Mouse (Mus musculus): ENCODE measurements at regions not wholly inside any gene's neighbourhood (a gene's known extent, or its start where the extent isn't known, plus 50 kb on each side); places are given as distances from the start of the nearest gene placed in this dataset.

- Histone ChIP-seq H3K9ac (ENCODE audit: insufficient read depth, low read depth, low read length, poor library complexity, severe bottlenecking) (no peak overlapping the region), H3K4me1 (ENCODE audit: control insufficient read depth in 2 of 2, insufficient read depth in 2 of 2, low read length in 2 of 2, poor library complexity in 1 of 2) (peaks cover 2 to 8% of the 10 kb centered on the region in 2 experiments; a peak in 2 of 4 replicates), H3K9me3 (ENCODE audit: control insufficient read depth, insufficient read depth, low read depth, low read length) (no peaks in the 10 kb centered on the region), H3K4me3 (ENCODE audit: insufficient read depth in 1 of 2, low read depth in 1 of 2, low read length in 2 of 2, poor library complexity in 1 of 2, severe bottlenecking in 1 of 2) (no peak overlapping the region), H3K27ac (ENCODE audit: insufficient read depth, low read depth, low read length, poor library complexity, severe bottlenecking) (no peak overlapping the region), H3K36me3 (ENCODE audit: control insufficient read depth, insufficient read depth, low read length, poor library complexity, severe bottlenecking) (no peaks in the 10 kb centered on the region)
- in situ Hi-C loops (cut with MboI; ENCODE audit: low sequenced_read_pairs in 2 of 2, unreplicated experiment in 2 of 2) = no loop called here
- TF ChIP-seq ZC3H11A (IDR thresholded peaks at IDR 0.05; ENCODE audit: borderline replicate concordance, low read depth, low read length) = no peak
- TF ChIP-seq HCFC1 (IDR thresholded peaks at IDR 0.05; ENCODE audit: borderline replicate concordance, insufficient read depth, low read length) = no peak
- no peak for TF ChIP-seq ZNF384 (IDR thresholded peaks at IDR 0.05; ENCODE audit: low read depth, low read length)
- TF ChIP-seq MAFK (IDR thresholded peaks at IDR 0.05; ENCODE audit: insufficient read depth, low read depth, low read length) = no peak
- no peak for TF ChIP-seq CHD2 (IDR thresholded peaks at IDR 0.05; ENCODE audit: low read depth, low read length)
- no peak for DNase-seq (ENCODE audit: low read depth, low spot score)
Observed at GRCm38 (mm10) chr3:101520115-101520514, 84.4 kb downstream of the Atp1a1 start.

GRCm38 (mm10) chr3:101519551-101519950 lies 84.9 kb downstream of the Atp1a1 start:
- in situ Hi-C loops (cut with MboI; ENCODE audit: low sequenced_read_pairs in 2 of 2, unreplicated experiment in 2 of 2) = no loop called here
- Histone ChIP-seq H3K36me3 (ENCODE audit: control insufficient read depth, insufficient read depth, low read length, poor library complexity, severe bottlenecking) (no peaks in the 10 kb centered on the region), H3K4me3 (ENCODE audit: insufficient read depth in 1 of 2, low read depth in 1 of 2, low read length in 2 of 2, poor library complexity in 1 of 2, severe bottlenecking in 1 of 2) (no peak overlapping the region), H3K9ac (ENCODE audit: insufficient read depth, low read depth, low read length, poor library complexity, severe bottlenecking) (no peak overlapping the region), H3K9me3 (ENCODE audit: control insufficient read depth, insufficient read depth, low read depth, low read length) (no peaks in the 10 kb centered on the region), H3K4me1 (ENCODE audit: control insufficient read depth in 2 of 2, insufficient read depth in 2 of 2, low read length in 2 of 2, poor library complexity in 1 of 2) (peaks cover 2 to 8% of the 10 kb centered on the region in 2 experiments; a peak in 2 of 4 replicates), H3K27ac (ENCODE audit: insufficient read depth, low read depth, low read length, poor library complexity, severe bottlenecking) (no peak overlapping the region)
- DNase-seq (ENCODE audit: low read depth, low spot score) = no peak
- TF ChIP-seq ZC3H11A (IDR thresholded peaks at IDR 0.05; ENCODE audit: borderline replicate concordance, low read depth, low read length) (no peak), ZNF384 (IDR thresholded peaks at IDR 0.05; ENCODE audit: low read depth, low read length) (no peak), CHD2 (IDR thresholded peaks at IDR 0.05; ENCODE audit: low read depth, low read length) (no peak), HCFC1 (IDR thresholded peaks at IDR 0.05; ENCODE audit: borderline replicate concordance, insufficient read depth, low read length) (no peak), MAFK (IDR thresholded peaks at IDR 0.05; ENCODE audit: insufficient read depth, low read depth, low read length) (no peak)

- peaks cover 2 to 8% of the 10 kb centered on the region in 2 experiments; a peak in 2 of 4 replicates for H3K4me1 ChIP-seq (ENCODE audit: control insufficient read depth in 2 of 2, insufficient read depth in 2 of 2, low read length in 2 of 2, poor library complexity in 1 of 2)
- no peaks in the 10 kb centered on the region for H3K9me3 ChIP-seq (ENCODE audit: control insufficient read depth, insufficient read depth, low read depth, low read length)
- no peak for TF ChIP-seq ZC3H11A (IDR thresholded peaks at IDR 0.05; ENCODE audit: borderline replicate concordance, low read depth, low read length)
- TF ChIP-seq CHD2 (IDR thresholded peaks at IDR 0.05; ENCODE audit: low read depth, low read length) = no peak
- TF ChIP-seq MAFK (IDR thresholded peaks at IDR 0.05; ENCODE audit: insufficient read depth, low read depth, low read length) = no peak
- TF ChIP-seq ZNF384 (IDR thresholded peaks at IDR 0.05; ENCODE audit: low read depth, low read length) = no peak
- TF ChIP-seq HCFC1 (IDR thresholded peaks at IDR 0.05; ENCODE audit: borderline replicate concordance, insufficient read depth, low read length) = no peak
- in situ Hi-C loops (cut with MboI; ENCODE audit: low sequenced_read_pairs in 2 of 2, unreplicated experiment in 2 of 2) = no loop called here
- H3K36me3 ChIP-seq (ENCODE audit: control insufficient read depth, insufficient read depth, low read length, poor library complexity, severe bottlenecking) = no peaks in the 10 kb centered on the region
- H3K4me3 ChIP-seq (ENCODE audit: insufficient read depth in 1 of 2, low read depth in 1 of 2, low read length in 2 of 2, poor library complexity in 1 of 2, severe bottlenecking in 1 of 2) = no peak overlapping the region
- DNase-seq (ENCODE audit: low read depth, low spot score) = no peak
- H3K27ac ChIP-seq (ENCODE audit: insufficient read depth, low read depth, low read length, poor library complexity, severe bottlenecking) = no peak overlapping the region
- H3K9ac ChIP-seq (ENCODE audit: insufficient read depth, low read depth, low read length, poor library complexity, severe bottlenecking) = no peak overlapping the region
Observed at GRCm38 (mm10) chr3:101518810-101519209, 85.7 kb downstream of the Atp1a1 start.

GRCm38 (mm10) chr3:101517547-101517946 lies 86.9 kb downstream of the Atp1a1 start:
- Histone ChIP-seq H3K9me3 (ENCODE audit: control insufficient read depth, insufficient read depth, low read depth, low read length) (no peaks in the 10 kb centered on the region), H3K27ac (ENCODE audit: insufficient read depth, low read depth, low read length, poor library complexity, severe bottlenecking) (no peak overlapping the region), H3K36me3 (ENCODE audit: control insufficient read depth, insufficient read depth, low read length, poor library complexity, severe bottlenecking) (no peaks in the 10 kb centered on the region), H3K4me1 (ENCODE audit: control insufficient read depth in 2 of 2, insufficient read depth in 2 of 2, low read length in 2 of 2, poor library complexity in 1 of 2) (peaks cover 2 to 5% of the 10 kb centered on the region in 2 experiments; a peak in 2 of 4 replicates), H3K4me3 (ENCODE audit: insufficient read depth in 1 of 2, low read depth in 1 of 2, low read length in 2 of 2, poor library complexity in 1 of 2, severe bottlenecking in 1 of 2) (no peak overlapping the region), H3K9ac (ENCODE audit: insufficient read depth, low read depth, low read length, poor library complexity, severe bottlenecking) (no peak overlapping the region)
- TF ChIP-seq ZC3H11A (IDR thresholded peaks at IDR 0.05; ENCODE audit: borderline replicate concordance, low read depth, low read length) (no peak), CHD2 (IDR thresholded peaks at IDR 0.05; ENCODE audit: low read depth, low read length) (no peak), ZNF384 (IDR thresholded peaks at IDR 0.05; ENCODE audit: low read depth, low read length) (no peak), HCFC1 (IDR thresholded peaks at IDR 0.05; ENCODE audit: borderline replicate concordance, insufficient read depth, low read length) (no peak)
- in situ Hi-C loops (cut with MboI; ENCODE audit: low sequenced_read_pairs in 2 of 2, unreplicated experiment in 2 of 2) = no loop called here
- DNase-seq (ENCODE audit: low read depth, low spot score) = no peak
